Mouse (Mus musculus) heart, postnatal 0 days (tissue): ENCODE measurements at regions not wholly inside any gene's neighbourhood (a gene's known extent, or its start where the extent isn't known, plus 50 kb on each side); places are given as distances from the start of the nearest gene placed in this dataset.

Source experiments
- CTCF ChIP-seq: IDR thresholded peaks from 2 replicates; pipeline ENCODE4 v1.5.1; 2016; ENCODE audit warnings: antibody characterized with exemption, control low read depth, low read depth
- EP300 ChIP-seq: IDR thresholded peaks from 2 replicates; pipeline ENCODE4 v1.6.1; 2016; ENCODE audit warnings: antibody characterized with exemption, low read depth

GRCm38 (mm10) chr4:55921217-55921616 lies 389.0 kb upstream of the Klf4 start:
- TF ChIP-seq CTCF (no peak), EP300 (no peak)
